In genomic region chr8:71379008-71379407, GRCm38 (mm10) we compare ENCODE assay signal across 9 mouse cellular contexts. TPM values are rescaled to one million over a fixed set of nuclear protein-coding genes. Genes with fewer than 3 reads are reported as not detected.
A peak's percentile ranks its signal among the peaks of the same experiment; 100 is the strongest.
DNase-seq lines count a peak whose midpoint lies in the region; ATAC-seq and TF ChIP-seq lines count a peak whose summit lies in the region.
"Had no signal": no experiment of that assay in that cellular context is flagged by ENCODE, and none has a peak within 500 bp of the region (broad histone marks: within the 10 kb centered on the region; RNA-seq: fewer than 3 reads in every experiment).

No protein-coding gene starts in this region.

- H3K27me3 ChIP-seq in kidney, adult 2 months (replicated peaks; ENCODE audit: control insufficient read depth, insufficient read depth, low read length): no peaks in the 10 kb centered on the region
- H3K27me3 ChIP-seq in intestine, embryonic 16.5 days (replicated peaks; ENCODE audit: control insufficient read depth, insufficient read depth, low read length): no peaks in the 10 kb centered on the region
- H3K27me3 ChIP-seq in midbrain, embryonic 16.5 days (ENCODE audit: control insufficient read depth, insufficient read depth, low read depth, low read length): no peaks in the 10 kb centered on the region

- H3K4me1 ChIP-seq in kidney, adult 2 months (ENCODE audit: control insufficient read depth, insufficient read depth, low read length): peaks cover 51% of the 10 kb centered on the region
- peaks cover 7% of the 10 kb centered on the region for H3K4me1 ChIP-seq in embryonic fibroblast, embryonic 13.5 days (ENCODE audit: control insufficient read depth, insufficient read depth, low read length)
- peaks cover 70% of the 10 kb centered on the region for H3K4me1 ChIP-seq in intestine, embryonic 16.5 days (ENCODE audit: control insufficient read depth, insufficient read depth, low read length)
- H3K4me1 ChIP-seq in midbrain, embryonic 16.5 days (ENCODE audit: control insufficient read depth, insufficient read depth, low read length): peaks cover 41% of the 10 kb centered on the region

- H3K36me3 ChIP-seq in kidney, adult 2 months (ENCODE audit: control insufficient read depth, insufficient read depth, low read length): peaks cover 2% of the 10 kb centered on the region; the same call in 1 of the 2 replicates
- peaks cover 29% of the 10 kb centered on the region for H3K36me3 ChIP-seq in intestine, embryonic 16.5 days (ENCODE audit: control insufficient read depth, insufficient read depth, low read length)
- peaks cover 2% of the 10 kb centered on the region; the same call in 1 of the 2 replicates for H3K36me3 ChIP-seq in midbrain, embryonic 16.5 days (ENCODE audit: control insufficient read depth, insufficient read depth, low read length)

- no peak for TF ChIP-seq CTCF in kidney, adult 2 months (conservative IDR thresholded peaks at IDR 0.05; ENCODE audit: insufficient read depth, insufficient read length, low read depth, low read length)
- no peak for TF ChIP-seq CTCF in embryonic fibroblast, embryonic 13.5 days (IDR thresholded peaks at IDR 0.05; ENCODE audit: borderline replicate concordance, insufficient read depth, low read length)

- no peak for DNase-seq in kidney, adult 2 months
- no peak for DNase-seq in kidney, adult 11 months
- DNase-seq in cerebellum, adult 11 months: no peak
- DNase-seq: lung, postnatal 4 days had no signal

- 38% methylated on average over 4 of the region's 4 CpGs for WGBS in kidney, adult 2 months
- WGBS in intestine, embryonic 16.5 days: 77% methylated on average over 4 of the region's 4 CpGs
- WGBS in midbrain, embryonic 16.5 days: 29% methylated on average over 4 of the region's 4 CpGs

- no peaks in the 10 kb centered on the region for H3K9me3 ChIP-seq in intestine, embryonic 16.5 days (ENCODE audit: control insufficient read depth, low read length)
- no peaks in the 10 kb centered on the region for H3K9me3 ChIP-seq in midbrain, embryonic 16.5 days (replicated peaks; ENCODE audit: control insufficient read depth, low read length, poor library complexity, severe bottlenecking)

- H3K9ac ChIP-seq in intestine, embryonic 16.5 days (ENCODE audit: low read depth, low read length): peak overlapping the region; percentile 91
- no peak overlapping the region; the same call in 1 of the 2 replicates for H3K9ac ChIP-seq in midbrain, embryonic 16.5 days (ENCODE audit: low read depth, low read length)

- peak overlapping the region; percentile 92 for H3K4me2 ChIP-seq in intestine, embryonic 16.5 days (ENCODE audit: low read depth, low read length)
- H3K4me2 ChIP-seq in midbrain, embryonic 16.5 days (ENCODE audit: low read length): peak overlapping the region; percentile 99

- no peak for ATAC-seq in intestine, embryonic 16.5 days
- ATAC-seq in midbrain, embryonic 16.5 days: no peak
- no peak for ATAC-seq in cerebellum, adult (ENCODE audit: insufficient number of reproducible peaks, low FRiP score, low TSS enrichment)
- ATAC-seq in CD4-positive, CD25-positive, alpha-beta regulatory T cell, adult 4 months: no peak

- H3K27ac ChIP-seq in kidney, adult 2 months (ENCODE audit: insufficient read depth, low read depth, low read length): no peak overlapping the region
- H3K27ac ChIP-seq in embryonic fibroblast, embryonic 13.5 days (ENCODE audit: insufficient read depth, low read length): no peak overlapping the region
- no peak overlapping the region for H3K27ac ChIP-seq in intestine, embryonic 16.5 days (ENCODE audit: low read length)
- no peak overlapping the region for H3K27ac ChIP-seq in midbrain, embryonic 16.5 days (ENCODE audit: low read length)

- H3K4me3 ChIP-seq in kidney, adult 2 months (ENCODE audit: insufficient read depth, low read depth, low read length): peak overlapping the region; percentile 95; the same call in 1 of the 2 replicates
- peak overlapping the region; percentile 90; the same call in 1 of the 2 replicates for H3K4me3 ChIP-seq in embryonic fibroblast, embryonic 13.5 days (ENCODE audit: insufficient read depth, low read length)
- H3K4me3 ChIP-seq in intestine, embryonic 16.5 days (ENCODE audit: low read length): peak overlapping the region; percentile 72
- H3K4me3 ChIP-seq in midbrain, embryonic 16.5 days (ENCODE audit: low read depth, low read length): no peak overlapping the region

- TF ChIP-seq POLR2A in kidney, adult 2 months (IDR thresholded peaks at IDR 0.05; ENCODE audit: low read depth, low read length): no peak
- TF ChIP-seq POLR2A in embryonic fibroblast, embryonic 13.5 days (IDR thresholded peaks at IDR 0.05; ENCODE audit: low read depth, low read length): no peak

RNA-seq across cellular contexts. Expression of gene Nr2f6, which starts 2.8 kb away (rescaled TPM):
- polyA plus RNA-seq in kidney, adult 2 months (2012; rRNA removed): 177 and 264 TPM in 2 replicates
- polyA plus RNA-seq in embryonic fibroblast, embryonic 13.5 days (2011; ENCODE audit: insufficient read length, low read depth, missing spikeins): 40.8 and 48.9 TPM in 2 replicates
- polyA plus RNA-seq in intestine, embryonic 16.5 days (2015; fragmentation: Nextera tagmentation; extraction: Ambion mirVana): 35.8 and 51.1 TPM in 2 replicates
- polyA plus RNA-seq in midbrain, embryonic 16.5 days (2015; fragmentation: Nextera tagmentation; extraction: Ambion mirVana): 19.8 and 20.1 TPM in 2 replicates
- polyA plus RNA-seq in CD4-positive, CD25-positive, alpha-beta regulatory T cell, adult 4 months (2017; shearing (Covaris generic)): under 1 TPM in 1 of 2 experiments, not detected in 1; 0.36 TPM

RNA-seq across cellular contexts. Expression of gene Ocel1, which starts 7.9 kb away (rescaled TPM):
- 12.5 and 14.2 TPM in 2 replicates for polyA plus RNA-seq in kidney, adult 2 months (2012; rRNA removed)
- polyA plus RNA-seq in embryonic fibroblast, embryonic 13.5 days (2011; ENCODE audit: insufficient read length, low read depth, missing spikeins): 2.3 and 3.2 TPM in 2 replicates
- 6.3 and 8.5 TPM in 2 replicates for polyA plus RNA-seq in intestine, embryonic 16.5 days (2015; fragmentation: Nextera tagmentation; extraction: Ambion mirVana)
- 5.1 and 5.3 TPM in 2 replicates for polyA plus RNA-seq in midbrain, embryonic 16.5 days (2015; fragmentation: Nextera tagmentation; extraction: Ambion mirVana)
- polyA plus RNA-seq in CD4-positive, CD25-positive, alpha-beta regulatory T cell, adult 4 months (2017; shearing (Covaris generic)): 1 to 10 TPM; 3.9 to 4.1 TPM

RNA-seq across cellular contexts. Expression of gene Use1, which starts 12.4 kb away (rescaled TPM):
- 111 and 127 TPM in 2 replicates for polyA plus RNA-seq in kidney, adult 2 months (2012; rRNA removed)
- 94.8 and 97.6 TPM in 2 replicates for polyA plus RNA-seq in embryonic fibroblast, embryonic 13.5 days (2011; ENCODE audit: insufficient read length, low read depth, missing spikeins)
- polyA plus RNA-seq in intestine, embryonic 16.5 days (2015; fragmentation: Nextera tagmentation; extraction: Ambion mirVana): 89.5 and 95.8 TPM in 2 replicates
- 117 and 123 TPM in 2 replicates for polyA plus RNA-seq in midbrain, embryonic 16.5 days (2015; fragmentation: Nextera tagmentation; extraction: Ambion mirVana)
- polyA plus RNA-seq in CD4-positive, CD25-positive, alpha-beta regulatory T cell, adult 4 months (2017; shearing (Covaris generic)): 100 to 1,000 TPM; 292 to 321 TPM

RNA-seq across cellular contexts. Expression of gene Ushbp1, which starts 16.6 kb away (rescaled TPM):
- polyA plus RNA-seq in kidney, adult 2 months (2012; rRNA removed): 38.5 and 43.4 TPM in 2 replicates
- polyA plus RNA-seq in embryonic fibroblast, embryonic 13.5 days (2011; ENCODE audit: insufficient read length, low read depth, missing spikeins): not detected in 2 replicates
- polyA plus RNA-seq in intestine, embryonic 16.5 days (2015; fragmentation: Nextera tagmentation; extraction: Ambion mirVana): 10.8 and 10.9 TPM in 2 replicates
- 7.4 and 8.1 TPM in 2 replicates for polyA plus RNA-seq in midbrain, embryonic 16.5 days (2015; fragmentation: Nextera tagmentation; extraction: Ambion mirVana)
- polyA plus RNA-seq in CD4-positive, CD25-positive, alpha-beta regulatory T cell, adult 4 months (2017; shearing (Covaris generic)): not detected

RNA-seq across cellular contexts. Expression of gene Babam1, which starts 17.7 kb away (rescaled TPM):
- polyA plus RNA-seq in kidney, adult 2 months (2012; rRNA removed): 153 and 162 TPM in 2 replicates
- 84.5 and 91.6 TPM in 2 replicates for polyA plus RNA-seq in embryonic fibroblast, embryonic 13.5 days (2011; ENCODE audit: insufficient read length, low read depth, missing spikeins)
- polyA plus RNA-seq in intestine, embryonic 16.5 days (2015; fragmentation: Nextera tagmentation; extraction: Ambion mirVana): 84.7 and 86.9 TPM in 2 replicates
- polyA plus RNA-seq in midbrain, embryonic 16.5 days (2015; fragmentation: Nextera tagmentation; extraction: Ambion mirVana): 89.8 and 91.0 TPM in 2 replicates
- 10 to 100 TPM; 54.6 to 55.8 TPM for polyA plus RNA-seq in CD4-positive, CD25-positive, alpha-beta regulatory T cell, adult 4 months (2017; shearing (Covaris generic))

Comparison
In these comparisons a context has a peak if more than half of its experiments do, and no peak if none do; other contexts are left out.
1. RNA of gene Nr2f6, which starts 2.8 kb away (polyA plus RNA-seq): 177 to 264 TPM in kidney, adult 2 months, 40.8 to 48.9 TPM in embryonic fibroblast, embryonic 13.5 days, 35.8 to 51.1 TPM in intestine, embryonic 16.5 days and 19.8 to 20.1 TPM in midbrain, embryonic 16.5 days; 0.36 TPM in CD4-positive, CD25-positive, alpha-beta regulatory T cell, adult 4 months; every median in the first group is over 10 times any median in the second.